Mouse (Mus musculus) liver, adult 2 months (tissue): ENCODE data around the gene Htr2a. TPM values are rescaled to one million over a fixed set of nuclear protein-coding genes. Genes with fewer than 3 reads are reported as not detected.

Experiments used
- DNase-seq: peaks from one replicate; pipeline ENCODE4 v3.0.0-alpha.2; 2011; ENCODE audit warnings: low read depth, low spot score; ENCODE audit errors: extremely low read depth
- H3K27ac ChIP-seq: fragments of 200-500 bp; replicated peaks from 2 replicates; pipeline ENCODE4 v1.5.1; 2012; ENCODE audit warnings: low read depth, mild to moderate bottlenecking, control low read depth, inconsistent platforms, low read length; ENCODE audit not compliant: insufficient read depth
- H3K27me3 ChIP-seq: fragments of 200-500 bp; 2 replicates; pipeline ENCODE4 v1.6.1; 2012; ENCODE audit warnings: mild to moderate bottlenecking, moderate library complexity, low read length, inconsistent platforms; ENCODE audit not compliant: control insufficient read depth, insufficient read depth
- H3K36me3 ChIP-seq: fragments of 200-500 bp; 2 replicates; pipeline ENCODE4 v1.6.1; 2012; ENCODE audit warnings: low read length, inconsistent platforms; ENCODE audit not compliant: control insufficient read depth, insufficient read depth
- H3K4me1 ChIP-seq: fragments of 200-500 bp; 2 replicates; pipeline ENCODE4 v1.6.1; 2011; ENCODE audit warnings: low read length; ENCODE audit not compliant: control insufficient read depth, insufficient read depth
- H3K4me3 ChIP-seq: fragments of 200-500 bp; 2 replicates; pipeline ENCODE4 v1.5.1; 2011; ENCODE audit warnings: low read depth, mild to moderate bottlenecking, control low read depth, low read length, moderate library complexity; ENCODE audit not compliant: insufficient read depth
- H3K79me2 ChIP-seq: fragments of 200-500 bp; 2 replicates; pipeline ENCODE4 v1.6.1; 2012; ENCODE audit warnings: inconsistent platforms, mild to moderate bottlenecking, low read length, moderate library complexity; ENCODE audit not compliant: control insufficient read depth, insufficient read depth
- H3K9ac ChIP-seq: fragments of 200-500 bp; 2 replicates; pipeline ENCODE4 v1.6.1; 2012; ENCODE audit warnings: low read depth, mild to moderate bottlenecking, control low read depth, inconsistent platforms, low read length
- CTCF ChIP-seq: fragments of 200-500 bp; IDR thresholded peaks from 2 replicates; pipeline ENCODE4 v1.5.1; 2011; ENCODE audit warnings: low read depth, low read length, control low read depth
- POLR2A ChIP-seq: fragments of 200-500 bp; IDR thresholded peaks from 2 replicates; pipeline ENCODE4 v1.6.1; 2011; ENCODE audit warnings: low read length, control low read depth; ENCODE audit not compliant: insufficient read depth; ENCODE audit errors: extremely low read depth
- WGBS: fragments of 180-500 bp; shearing (Covaris S2); methylation state at CpG from one replicate; pipeline ENCODE4 v1.1.7; 2018; 5-methylcytosine and 5-hydroxymethylcytosine counted together
- polyA plus RNA-seq: library from polyadenylated mRNA; depleted of rRNA; stranded (reverse); fragments of >200 nt; gene quantifications from 2 replicates; pipeline ENCODE4 v1.2.3, GENCODE M21; 2012; rRNA removed
- total RNA-seq: library from RNA; depleted of rRNA; stranded (reverse); fragments of >200 nt; gene quantifications from 2 replicates; pipeline ENCODE4 v1.2.3, GENCODE M21; 2014; rRNA removed

Htr2a gene
- total RNA-seq (under 0.01 and 0.07 TPM in 2 replicates), polyA plus RNA-seq (not detected in 2 replicates)

- Histone ChIP-seq H3K27me3 (peaks cover 7% of the 10 kb centered on the region; the same call in 1 of the 2 replicates), H3K79me2 (no peaks in the 10 kb centered on the region), H3K9ac (no peak within 1 kb of the TSS), H3K27ac (no peak within 1 kb of the TSS), H3K4me1 (no peaks in the 10 kb centered on the region), H3K36me3 (no peaks in the 10 kb centered on the region), H3K4me3 (no peak within 1 kb of the TSS)
- 5% methylated on average over 20 of the region's 20 CpGs for WGBS
- DNase-seq = no peak
- no peak for TF ChIP-seq CTCF
- no peak for TF ChIP-seq POLR2A
Observed at GRCm38 (mm10) chr14:74640819-74641381, at the start of gene Htr2a. TSS of gene Htr2a (plus strand) at chr14:74640840.

DNA sequence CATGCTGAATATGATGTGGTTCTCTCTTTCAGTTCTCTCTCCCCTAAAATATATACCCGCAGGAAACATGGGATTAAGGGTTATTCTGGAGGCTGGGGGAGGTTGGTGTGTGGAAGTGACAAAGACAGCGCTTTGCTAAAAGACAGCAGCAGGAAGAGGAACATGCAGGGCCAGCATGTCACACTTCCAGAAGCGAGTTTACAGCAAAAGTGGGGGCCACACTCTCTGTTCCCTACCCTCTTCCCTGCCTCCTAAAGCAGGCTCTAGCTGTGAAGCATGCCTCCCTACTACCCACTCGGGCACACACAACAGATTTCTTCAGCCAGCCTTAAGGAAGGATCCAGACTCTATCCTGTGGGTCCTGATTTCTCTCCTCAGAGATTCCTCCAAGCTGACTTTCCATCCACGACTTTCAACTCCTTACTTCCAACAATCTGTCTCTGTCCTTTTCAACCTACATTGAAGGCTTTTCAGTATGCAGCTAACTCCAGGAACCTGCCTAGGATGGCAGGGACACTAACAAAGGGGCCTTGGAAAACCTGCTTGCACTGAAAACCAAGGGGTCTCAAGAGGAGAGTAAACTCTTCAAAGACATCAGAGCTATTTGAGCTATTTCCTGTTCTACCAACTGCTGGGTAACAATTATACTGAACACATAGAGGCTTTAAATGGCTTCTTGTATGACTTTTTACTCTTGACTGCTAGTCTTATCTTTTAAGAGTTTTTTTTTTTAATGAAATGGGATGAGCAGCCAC lies 39.1 kb upstream of the Htr2a start:
- WGBS = 65% methylated on average over 5 of the region's 5 CpGs
- Histone ChIP-seq H3K36me3 (no peaks in the 10 kb centered on the region), H3K9ac (no peak overlapping the region), H3K27me3 (no peaks in the 10 kb centered on the region; the same call in 1 of the 2 replicates), H3K4me1 (no peaks in the 10 kb centered on the region), H3K79me2 (no peaks in the 10 kb centered on the region), H3K27ac (no peak overlapping the region), H3K4me3 (no peak overlapping the region)
- DNase-seq = no peak
- TF ChIP-seq POLR2A (no peak), CTCF (no peak)

DNA sequence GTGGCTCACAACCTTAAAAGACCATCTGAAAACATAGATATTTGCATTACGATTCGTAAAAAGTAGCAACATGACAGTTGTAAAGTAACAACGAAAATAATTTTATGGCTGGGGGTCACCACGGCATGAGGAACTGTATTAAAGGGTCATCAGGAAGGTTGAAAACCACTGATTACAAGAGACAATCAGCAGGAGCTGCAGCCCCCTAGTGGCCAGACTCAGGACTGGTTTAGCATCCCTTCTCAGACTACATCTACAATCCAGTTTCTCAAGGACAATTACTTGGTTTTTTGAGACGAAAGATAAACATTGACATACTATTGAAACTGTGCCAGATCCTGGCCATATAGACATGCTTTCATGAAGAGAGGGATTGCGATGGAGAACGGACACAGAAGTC lies 38.1 kb upstream of the Htr2a start:
- DNase-seq = peak; percentile 6
- H3K79me2 ChIP-seq = no peaks in the 10 kb centered on the region
- H3K4me1 ChIP-seq = no peaks in the 10 kb centered on the region
- H3K9ac ChIP-seq = no peak overlapping the region
- no peaks in the 10 kb centered on the region for H3K36me3 ChIP-seq
- H3K27ac ChIP-seq = no peak overlapping the region
- TF ChIP-seq CTCF (peak; percentile 73), POLR2A (no peak)
- H3K27me3 ChIP-seq = no peaks in the 10 kb centered on the region
- 31% methylated on average over 7 of the region's 7 CpGs for WGBS
- no peak overlapping the region for H3K4me3 ChIP-seq

- Histone ChIP-seq H3K9ac (no peak overlapping the region), H3K4me3 (no peak overlapping the region), H3K79me2 (no peaks in the 10 kb centered on the region), H3K36me3 (no peaks in the 10 kb centered on the region), H3K27ac (no peak overlapping the region), H3K4me1 (no peaks in the 10 kb centered on the region), H3K27me3 (no peaks in the 10 kb centered on the region)
- no peak for TF ChIP-seq POLR2A
- TF ChIP-seq CTCF = no peak
- 77% methylated on average over 7 of the region's 7 CpGs for WGBS
- DNase-seq = no peak
Observed at GRCm38 (mm10) chr14:74603131-74603766, 37.4 kb upstream of the Htr2a start.

DNA sequence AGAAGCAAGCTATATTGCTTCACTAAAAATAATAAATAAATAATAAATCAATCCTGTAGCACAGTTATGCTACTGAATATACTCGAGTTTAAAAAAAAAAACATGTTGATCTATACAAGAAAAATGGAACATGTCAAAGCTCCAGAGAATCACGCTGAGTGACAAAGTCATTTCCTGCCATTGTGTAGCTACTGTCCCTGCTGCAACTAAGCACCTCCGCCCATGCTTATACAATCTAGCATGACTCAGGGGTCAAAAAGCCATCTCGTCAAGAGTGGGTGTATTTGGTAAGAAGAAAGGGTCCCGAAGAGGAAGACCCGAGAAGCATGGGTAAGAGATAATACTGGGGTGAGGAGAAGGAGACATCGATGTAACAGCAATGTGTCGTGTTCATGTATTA lies 29.3 kb upstream of the Htr2a start:
- TF ChIP-seq POLR2A (no peak), CTCF (no peak)
- Histone ChIP-seq H3K4me3 (no peak overlapping the region), H3K9ac (no peak overlapping the region), H3K4me1 (no peaks in the 10 kb centered on the region), H3K36me3 (no peaks in the 10 kb centered on the region), H3K27me3 (no peaks in the 10 kb centered on the region), H3K79me2 (no peaks in the 10 kb centered on the region), H3K27ac (no peak overlapping the region)
- 64% methylated on average over 8 of the region's 8 CpGs for WGBS
- DNase-seq = no peak

DNA sequence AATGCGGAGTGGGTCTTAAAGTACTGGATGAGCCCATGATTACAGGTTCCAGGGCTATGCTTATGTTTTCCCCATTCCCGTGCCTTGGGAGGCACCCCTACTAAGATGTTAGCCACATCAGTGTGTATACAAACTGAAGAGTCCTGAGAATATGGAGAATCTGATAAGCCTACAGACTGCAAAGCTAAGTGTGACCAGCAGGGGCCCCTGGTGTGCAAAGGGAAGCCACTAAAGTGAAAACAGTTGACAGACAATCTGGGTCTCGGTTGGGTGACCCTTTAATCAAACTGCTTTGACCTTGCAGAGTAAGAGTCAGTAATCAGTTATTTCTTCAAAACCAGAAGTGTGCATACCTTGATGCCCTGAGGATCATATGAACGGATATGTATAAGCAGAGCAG lies 21.8 kb upstream of the Htr2a start:
- TF ChIP-seq CTCF = peak; percentile 45; the same call in 1 of the 2 replicates
- TF ChIP-seq POLR2A = no peak
- Histone ChIP-seq H3K79me2 (no peaks in the 10 kb centered on the region), H3K9ac (no peak overlapping the region), H3K36me3 (no peaks in the 10 kb centered on the region), H3K4me3 (no peak overlapping the region), H3K27me3 (no peaks in the 10 kb centered on the region), H3K27ac (no peak overlapping the region), H3K4me1 (no peaks in the 10 kb centered on the region)
- 55% methylated on average over 4 of the region's 4 CpGs for WGBS
- peak; percentile 4 for DNase-seq
